Mouse (Mus musculus) T-helper 17 cell (primary cell): Measurements from ENCODE around the gene Me1.

ENCODE experiments used
- in situ Hi-C, 2 experiments: fragments of 300-600 bp; cut with MboI, MseI; formaldehyde crosslinking; loops; 1 replicate in 1 of 2; 2 replicates in 1 of 2; pipeline ENCODE4 v1.15.1; 2025; ENCODE audit warnings: high pct_unique_total_duplicates in 2 of 2

Me1 gene

GRCm38 (mm10) chr9:86695818-86696261 is at the start of gene Me1:
Me1 (minus strand) TSS chr9:86695953.
- in situ Hi-C loops = no loop called here

DNA sequence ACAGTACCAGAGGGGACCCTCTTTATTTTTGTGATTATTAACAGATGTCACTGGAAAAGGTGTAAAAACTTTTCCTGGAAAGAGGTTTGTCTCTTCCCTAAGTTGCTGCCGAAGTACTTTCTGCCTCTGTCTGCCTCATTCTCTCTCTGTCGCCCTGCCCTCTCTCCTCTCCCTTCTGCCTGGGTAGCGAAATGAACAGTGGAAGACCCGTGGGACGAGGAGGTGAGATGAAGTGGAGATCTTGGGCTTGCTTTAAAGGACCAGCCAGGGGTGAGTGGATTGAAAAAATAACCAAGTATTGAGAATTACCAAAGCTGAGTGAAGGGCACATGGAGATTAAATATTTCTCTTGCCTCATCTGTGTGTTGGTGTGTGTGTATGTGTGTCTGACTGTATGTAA is 48.3 kb upstream of the Me1 start:
- in situ Hi-C loops = loop anchor here in 1 of 2 experiments (5.0 kb wide), 1 partner anchor 152 kb away; no protein-coding TSS in a partner anchor

DNA sequence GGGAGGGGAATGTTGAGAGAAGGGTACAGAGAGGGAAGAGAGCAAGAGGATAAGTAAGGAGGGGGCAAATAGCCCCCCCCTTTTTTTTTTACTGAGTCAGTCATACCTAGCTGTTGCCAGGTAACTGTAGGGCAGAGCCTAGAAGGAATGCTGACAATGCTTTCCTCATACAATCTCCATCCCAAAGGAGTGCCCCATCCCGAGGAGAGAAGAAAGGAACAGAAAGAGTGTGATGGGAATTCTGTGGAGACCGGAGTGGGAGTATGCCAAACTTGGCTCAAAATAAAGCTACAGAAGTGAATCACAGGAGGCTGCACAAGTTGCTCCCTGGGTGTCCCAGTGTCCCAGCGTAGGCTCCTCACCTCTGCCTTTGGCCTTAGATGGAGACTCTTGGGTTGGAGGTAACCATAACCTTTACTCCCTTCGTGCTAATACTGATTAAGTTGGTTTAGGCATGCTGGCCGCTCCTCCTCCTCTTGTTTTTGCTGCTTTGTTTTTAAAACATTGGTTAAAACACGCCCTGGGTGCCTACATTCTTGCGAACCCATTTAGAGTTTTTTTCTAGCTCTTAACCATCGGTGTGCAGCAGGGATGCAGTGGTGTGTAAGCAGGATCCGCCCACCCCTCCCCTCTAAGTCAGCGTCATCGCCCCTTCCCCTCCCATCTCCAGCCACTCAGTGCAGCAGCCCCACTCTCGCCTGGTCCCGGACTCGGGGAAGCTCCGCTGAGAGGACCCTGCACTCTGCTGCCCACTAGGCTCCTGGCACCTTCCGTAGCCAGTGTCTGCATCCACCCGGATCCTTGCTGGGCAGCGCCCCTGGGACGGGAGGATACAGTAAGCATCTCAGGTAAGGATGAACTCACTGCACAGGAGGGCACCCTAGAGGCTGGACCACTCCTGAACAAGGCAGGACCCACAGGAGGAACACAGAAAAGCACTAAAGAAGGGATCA is 47.5 kb upstream of the Me1 start, which contains the start of gene Prss35:
Gene Prss35, plus strand, starts transcription at position 691 of the 953 bp plus-strand sequence.
- in situ Hi-C loops = loop anchor here in 1 of 2 experiments (5.0 kb wide), 1 partner anchor 151 kb away; no protein-coding TSS in a partner anchor

- in situ Hi-C loops = loop anchor here (5.0 to 10.0 kb wide), 2 partner anchors 148 to 445 kb away; no protein-coding TSS in a partner anchor
These were observed 44.2 kb upstream of the Me1 start for GRCm38 (mm10) chr9:86739971-86740370.

DNA sequence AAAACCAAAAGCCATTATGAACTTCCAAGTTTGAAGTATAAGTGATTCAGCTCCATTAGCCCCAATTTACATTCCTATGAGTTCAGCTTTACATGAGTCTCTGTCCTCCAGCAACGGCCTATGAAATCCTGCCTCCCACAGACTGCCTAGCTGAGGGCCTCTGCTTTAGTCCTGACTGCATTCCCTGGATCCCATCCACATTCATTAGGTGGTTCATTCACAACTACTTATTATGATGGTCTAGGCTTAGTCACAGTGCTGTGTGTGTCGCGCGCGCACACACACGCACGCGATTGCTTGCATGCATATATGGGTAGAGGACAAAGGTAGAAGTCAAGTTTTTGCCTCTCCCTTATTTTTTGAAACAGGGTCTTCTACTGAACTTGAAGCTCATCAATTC is 43.0 kb upstream of the Me1 start:
- in situ Hi-C loops = loop anchor here in 1 of 2 experiments (5.0 to 10.0 kb wide), 2 partner anchors 146 to 446 kb away; no protein-coding TSS in a partner anchor

DNA sequence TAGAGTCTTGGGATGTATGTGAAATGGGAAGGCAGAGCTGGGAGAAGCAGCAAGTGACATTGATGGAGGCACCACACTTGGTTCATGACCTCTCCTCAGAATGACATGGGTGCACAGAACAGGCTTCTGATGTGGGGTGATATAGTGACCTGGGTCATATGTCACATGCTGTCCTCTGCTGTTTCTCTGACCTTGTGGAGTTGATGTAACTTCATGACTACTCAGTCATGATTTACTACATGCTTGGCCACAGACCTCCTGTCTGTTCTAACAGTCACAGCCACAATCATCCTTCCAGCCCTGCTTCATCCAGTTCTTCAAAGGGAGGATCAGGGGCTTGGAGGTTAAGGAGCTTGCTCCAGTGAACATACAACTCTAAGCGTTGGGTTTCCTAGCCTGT is 42.3 kb upstream of the Me1 start:
- in situ Hi-C loops = loop anchor here in 1 of 2 experiments (5.0 to 10.0 kb wide), 2 partner anchors 146 to 447 kb away; no protein-coding TSS in a partner anchor

DNA sequence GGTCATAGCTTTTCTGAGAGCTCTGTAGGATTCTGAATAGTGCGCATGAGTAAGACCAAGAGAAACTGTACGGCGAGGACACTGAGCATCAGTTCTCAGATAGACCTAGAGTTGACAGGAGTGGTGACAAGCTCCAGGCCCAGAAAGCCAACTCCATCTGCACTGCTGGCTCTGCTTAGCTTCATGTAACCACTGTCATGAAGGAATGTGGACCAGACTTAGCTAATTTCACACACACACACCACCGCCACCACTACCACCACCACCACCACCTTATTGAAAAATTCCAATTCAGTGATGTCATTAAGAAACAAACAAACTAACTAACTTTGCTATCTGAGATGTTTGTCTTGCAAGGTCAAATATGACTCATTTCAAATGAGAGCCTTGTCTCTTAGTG is 41.2 kb upstream of the Me1 start:
- in situ Hi-C loops = loop anchor here in 1 of 2 experiments (5.0 to 10.0 kb wide), 2 partner anchors 145 to 448 kb away; no protein-coding TSS in a partner anchor

- in situ Hi-C loops = loop anchor here in 1 of 2 experiments (5.0 to 10.0 kb wide), 2 partner anchors 142 to 450 kb away; no protein-coding TSS in a partner anchor
These were observed 39.0 kb upstream of the Me1 start for GRCm38 (mm10) chr9:86734795-86735194.

GRCm38 (mm10) chr9:86734357-86734756 is 38.6 kb upstream of the Me1 start:
- in situ Hi-C loops = loop anchor here in 1 of 2 experiments (10.0 kb wide), 1 partner anchor 450 kb away; no protein-coding TSS in a partner anchor

- in situ Hi-C loops = loop anchor here in 1 of 2 experiments (10.0 kb wide), 1 partner anchor 455 kb away; no protein-coding TSS in a partner anchor
These were observed 34.1 kb upstream of the Me1 start for GRCm38 (mm10) chr9:86729811-86730210.

DNA sequence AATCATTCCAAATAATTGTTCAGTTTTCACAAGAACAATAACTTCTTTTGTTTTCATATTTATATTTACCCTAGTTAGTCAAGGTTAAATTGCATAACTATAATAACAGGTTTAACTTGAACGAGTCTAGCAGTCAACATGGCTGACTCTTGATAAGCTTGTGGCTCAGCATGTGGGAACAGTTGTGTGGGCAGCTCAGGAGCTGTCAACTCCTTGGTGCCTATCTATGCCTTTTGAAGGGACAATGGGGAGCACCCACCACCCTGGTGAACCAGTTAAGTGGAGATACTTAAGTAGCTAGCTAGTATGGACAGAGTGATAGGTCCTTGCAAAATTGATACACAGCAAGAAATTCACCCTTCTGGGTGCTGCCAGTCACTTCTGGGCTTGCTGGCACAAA is 33.3 kb upstream of the Me1 start:
- in situ Hi-C loops = no loop called here

- in situ Hi-C loops = no loop called here
These were observed 32.6 kb upstream of the Me1 start for GRCm38 (mm10) chr9:86728214-86728814.

GRCm38 (mm10) chr9:86726381-86726720 is 30.6 kb upstream of the Me1 start:
- in situ Hi-C loops = no loop called here

GRCm38 (mm10) chr9:86725604-86726380 is 30.0 kb upstream of the Me1 start:
- in situ Hi-C loops = no loop called here

DNA sequence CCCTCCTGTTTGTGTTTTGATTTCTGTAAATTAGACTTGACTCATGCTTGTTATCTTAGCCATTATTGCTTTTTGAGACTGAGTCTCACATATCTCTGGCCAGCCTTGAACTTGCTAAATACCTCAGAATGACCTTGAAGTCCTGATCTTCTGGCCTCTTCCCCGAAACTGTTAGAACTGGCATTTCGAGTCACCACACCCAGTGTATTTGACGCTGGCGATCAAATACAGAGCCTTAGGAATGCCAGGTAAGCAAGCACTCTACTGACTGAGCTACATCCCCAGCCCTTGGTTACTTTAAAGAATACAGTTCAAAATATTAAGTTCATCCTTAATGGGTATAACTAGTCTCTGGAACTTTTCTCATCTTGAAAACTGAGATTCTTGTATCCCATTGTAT is 29.3 kb upstream of the Me1 start:
- in situ Hi-C loops = no loop called here

GRCm38 (mm10) chr9:86720794-86721193 is 25.0 kb upstream of the Me1 start:
- in situ Hi-C loops = no loop called here

- in situ Hi-C loops = no loop called here
These were observed 24.5 kb upstream of the Me1 start for GRCm38 (mm10) chr9:86720227-86720626.

GRCm38 (mm10) chr9:86717119-86717518 is 21.4 kb upstream of the Me1 start:
- in situ Hi-C loops = no loop called here

DNA sequence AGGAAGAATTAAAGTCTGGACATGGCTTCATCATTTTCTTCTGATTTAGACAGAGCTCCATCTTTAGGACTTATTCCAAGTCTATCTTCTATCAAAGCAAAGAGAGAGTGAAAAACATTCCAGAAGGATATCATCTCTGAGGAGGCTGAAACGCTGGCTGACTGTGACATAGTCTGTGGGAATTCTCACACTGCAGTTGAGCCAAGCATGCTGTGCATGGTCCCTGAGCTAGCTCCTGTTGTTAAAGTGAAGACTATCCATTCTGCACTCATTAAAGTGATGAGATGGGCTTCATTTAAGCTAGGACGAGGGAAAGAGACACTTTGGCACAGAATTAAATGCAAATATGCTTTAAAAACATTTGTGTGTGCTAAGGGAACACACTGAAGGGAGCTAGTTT is 20.8 kb upstream of the Me1 start:
- in situ Hi-C loops = no loop called here

GRCm38 (mm10) chr9:86714089-86714488 is 18.3 kb upstream of the Me1 start:
- in situ Hi-C loops = no loop called here

DNA sequence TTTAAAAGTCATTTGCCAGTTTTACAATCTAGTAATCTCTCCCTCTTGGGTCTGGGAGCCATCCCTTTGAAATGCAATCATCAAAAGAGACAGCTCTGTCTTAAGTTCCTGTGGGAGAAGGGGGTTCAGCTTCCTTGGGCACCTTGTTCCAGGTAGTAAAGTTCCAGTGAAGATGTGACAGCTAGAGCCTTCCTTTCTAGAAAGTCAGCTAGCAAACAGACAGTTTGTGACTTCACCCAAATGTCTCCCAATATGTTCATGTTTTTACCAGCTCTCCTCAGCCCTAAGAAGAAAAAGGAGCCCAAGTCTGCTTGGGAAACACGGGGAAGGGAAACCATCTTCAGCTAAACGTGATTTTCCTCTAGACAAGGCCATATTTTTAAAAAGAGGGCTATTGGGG is 16.9 kb upstream of the Me1 start:
- in situ Hi-C loops = no loop called here
